Comparison of ENCODE assay signal across 14 mouse cellular contexts in the genomic region with DNA sequence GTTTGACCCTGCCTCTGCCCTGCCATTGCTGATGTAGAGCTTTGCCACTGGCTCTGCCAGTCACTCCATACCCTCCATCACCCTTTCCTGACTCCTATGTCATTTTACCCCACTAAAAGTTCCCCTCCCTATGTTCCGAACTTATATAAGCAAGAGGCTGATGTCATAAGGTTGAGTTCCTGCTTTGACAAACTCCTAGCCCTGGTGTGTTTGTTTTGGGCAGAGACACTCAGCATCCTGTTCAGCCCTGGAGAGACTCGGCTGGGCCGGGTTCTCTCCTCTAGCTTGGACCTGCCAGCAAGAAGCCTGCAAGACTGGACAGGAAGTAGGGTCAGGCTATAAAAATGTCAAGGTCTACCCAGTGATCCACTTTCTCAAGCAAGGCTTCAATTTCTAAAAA. TPM values are rescaled to one million over a fixed set of nuclear protein-coding genes. Genes with fewer than 3 reads are reported as not detected.
DNase-seq lines count a peak whose midpoint lies in the region; ATAC-seq and TF ChIP-seq lines count a peak whose summit lies in the region.
"Had no signal": no experiment of that assay in that cellular context is flagged by ENCODE, and none has a peak within 500 bp of the region (broad histone marks: within the 10 kb centered on the region; RNA-seq: fewer than 3 reads in every experiment).

No protein-coding gene starts in this region.

- no peak for TF ChIP-seq CTCF in midbrain, postnatal 0 days (IDR thresholded peaks at IDR 0.05)
- no peak for TF ChIP-seq CTCF in forebrain, postnatal 0 days (IDR thresholded peaks at IDR 0.05; ENCODE audit: low read depth)

- no peaks in the 10 kb centered on the region for H3K27me3 ChIP-seq in midbrain, embryonic 11.5 days (ENCODE audit: control insufficient read depth, insufficient read depth, low read length)
- no peaks in the 10 kb centered on the region for H3K27me3 ChIP-seq in midbrain, postnatal 0 days (ENCODE audit: insufficient read depth, low read length)
- no peaks in the 10 kb centered on the region for H3K27me3 ChIP-seq in heart, embryonic 10.5 days (ENCODE audit: insufficient read depth, poor library complexity, severe bottlenecking)
- no peaks in the 10 kb centered on the region for H3K27me3 ChIP-seq in kidney, embryonic 16.5 days (ENCODE audit: insufficient read depth, low read length)
- no peaks in the 10 kb centered on the region for H3K27me3 ChIP-seq in forebrain, postnatal 0 days (ENCODE audit: insufficient read depth, low read length)
- H3K27me3 ChIP-seq: embryonic facial prominence, embryonic 13.5 days; stomach, embryonic 15.5 days had no signal

- no peak overlapping the region for H3K4me2 ChIP-seq in midbrain, embryonic 11.5 days
- no peak overlapping the region for H3K4me2 ChIP-seq in midbrain, postnatal 0 days (ENCODE audit: low read depth, low read length, poor library complexity, severe bottlenecking)
- H3K4me2 ChIP-seq in kidney, embryonic 16.5 days (replicated peaks; ENCODE audit: low read depth, low read length), result no peak overlapping the region
- H3K4me2 ChIP-seq in forebrain, postnatal 0 days (ENCODE audit: low read depth), result no peak overlapping the region
- H3K4me2 ChIP-seq: embryonic facial prominence, embryonic 13.5 days; stomach, embryonic 15.5 days had no signal

- no peak overlapping the region for H3K9ac ChIP-seq in midbrain, embryonic 11.5 days (ENCODE audit: low read length)
- H3K9ac ChIP-seq in midbrain, postnatal 0 days (replicated peaks; ENCODE audit: low read length, poor library complexity, severe bottlenecking), result no peak overlapping the region
- no peak overlapping the region for H3K9ac ChIP-seq in kidney, embryonic 16.5 days (replicated peaks; ENCODE audit: low read length)
- no peak overlapping the region for H3K9ac ChIP-seq in forebrain, postnatal 0 days
- H3K9ac ChIP-seq: embryonic facial prominence, embryonic 13.5 days; stomach, embryonic 15.5 days had no signal

- DNase-seq in midbrain, embryonic 11.5 days (ENCODE audit: low spot score, missing footprints), result peak; percentile 67
- DNase-seq in midbrain, postnatal 0 days (ENCODE audit: low spot score), result no peak
- DNase-seq in heart, embryonic 10.5 days (ENCODE audit: low spot score), result peak; percentile 76
- peak; percentile 5 for DNase-seq in yolk sac, embryonic 10.5 days (ENCODE audit: low spot score)
- DNase-seq in ovary, adult 18-20 months (ENCODE audit: low spot score), result no peak
- no peak for DNase-seq in frontal cortex, adult 2 months (ENCODE audit: extremely low spot score in 1 of 2, low spot score in 1 of 2)
- no peak for DNase-seq in forebrain, postnatal 0 days
- DNase-seq: midbrain, embryonic 14.5 days had no signal

- no peaks in the 10 kb centered on the region for H3K4me1 ChIP-seq in midbrain, embryonic 11.5 days (ENCODE audit: control insufficient read depth, insufficient read depth, low read length)
- H3K4me1 ChIP-seq in midbrain, postnatal 0 days (ENCODE audit: insufficient read depth, low read length), result no peaks in the 10 kb centered on the region
- no peaks in the 10 kb centered on the region; the same call in 1 of the 2 replicates for H3K4me1 ChIP-seq in heart, embryonic 10.5 days
- H3K4me1 ChIP-seq in kidney, embryonic 16.5 days (ENCODE audit: insufficient read depth, low read length), result no peaks in the 10 kb centered on the region
- H3K4me1 ChIP-seq in forebrain, postnatal 0 days (ENCODE audit: insufficient read depth), result no peaks in the 10 kb centered on the region
- H3K4me1 ChIP-seq: embryonic facial prominence, embryonic 13.5 days; stomach, embryonic 15.5 days had no signal

- ATAC-seq in midbrain, embryonic 11.5 days (ENCODE audit: low FRiP score), result no peak
- no peak for ATAC-seq in midbrain, postnatal 0 days (ENCODE audit: low FRiP score)
- ATAC-seq in kidney, embryonic 16.5 days (ENCODE audit: low FRiP score, low TSS enrichment), result peak; percentile 67; the same call in 1 of the 2 replicates
- ATAC-seq in forebrain, postnatal 0 days, result no peak
- ATAC-seq: intestine, postnatal 0 days had no signal

- H3K9me3 ChIP-seq in midbrain, embryonic 11.5 days (ENCODE audit: control insufficient read depth, low read length), result no peaks in the 10 kb centered on the region
- H3K9me3 ChIP-seq in midbrain, postnatal 0 days (ENCODE audit: low read length), result no peaks in the 10 kb centered on the region
- no peaks in the 10 kb centered on the region for H3K9me3 ChIP-seq in heart, embryonic 10.5 days
- H3K9me3 ChIP-seq in kidney, embryonic 16.5 days (ENCODE audit: low read length), result no peaks in the 10 kb centered on the region
- no peaks in the 10 kb centered on the region for H3K9me3 ChIP-seq in forebrain, postnatal 0 days (ENCODE audit: low read length)
- H3K9me3 ChIP-seq: embryonic facial prominence, embryonic 13.5 days; stomach, embryonic 15.5 days had no signal

- WGBS in midbrain, embryonic 11.5 days, result 88% methylated on average over 3 of the region's 3 CpGs
- WGBS in midbrain, postnatal 0 days, result 94% methylated on average over 3 of the region's 3 CpGs
- WGBS in heart, embryonic 10.5 days, result 63% methylated on average over 3 of the region's 3 CpGs
- WGBS in kidney, embryonic 16.5 days, result 15% methylated on average over 3 of the region's 3 CpGs
- WGBS in forebrain, postnatal 0 days, result 84% methylated on average over 3 of the region's 3 CpGs

- no peaks in the 10 kb centered on the region for H3K36me3 ChIP-seq in midbrain, embryonic 11.5 days (ENCODE audit: control insufficient read depth, insufficient read depth, low read length)
- no peaks in the 10 kb centered on the region for H3K36me3 ChIP-seq in midbrain, postnatal 0 days (ENCODE audit: insufficient read depth, low read length)
- no peaks in the 10 kb centered on the region for H3K36me3 ChIP-seq in heart, embryonic 10.5 days
- H3K36me3 ChIP-seq in kidney, embryonic 16.5 days (ENCODE audit: insufficient read depth, low read length), result no peaks in the 10 kb centered on the region
- H3K36me3 ChIP-seq in forebrain, postnatal 0 days (ENCODE audit: insufficient read depth), result no peaks in the 10 kb centered on the region
- H3K36me3 ChIP-seq: embryonic facial prominence, embryonic 13.5 days; stomach, embryonic 15.5 days had no signal

- H3K4me3 ChIP-seq in midbrain, embryonic 11.5 days (ENCODE audit: low read depth, low read length), result no peak overlapping the region
- H3K4me3 ChIP-seq in midbrain, postnatal 0 days (ENCODE audit: low read depth, low read length), result no peak overlapping the region
- H3K4me3 ChIP-seq in heart, embryonic 10.5 days, result no peak overlapping the region
- no peak overlapping the region for H3K4me3 ChIP-seq in kidney, embryonic 16.5 days (ENCODE audit: low read length)
- no peak overlapping the region for H3K4me3 ChIP-seq in forebrain, postnatal 0 days (ENCODE audit: low read depth, low read length)
- H3K4me3 ChIP-seq: embryonic facial prominence, embryonic 13.5 days; stomach, embryonic 15.5 days had no signal

- H3K27ac ChIP-seq in midbrain, embryonic 11.5 days (ENCODE audit: low read depth, low read length), result no peak overlapping the region
- no peak overlapping the region for H3K27ac ChIP-seq in midbrain, postnatal 0 days (ENCODE audit: low read depth, low read length)
- H3K27ac ChIP-seq in heart, embryonic 10.5 days, result no peak overlapping the region
- no peak overlapping the region for H3K27ac ChIP-seq in kidney, embryonic 16.5 days (ENCODE audit: low read length)
- H3K27ac ChIP-seq in forebrain, postnatal 0 days (ENCODE audit: low read depth, low read length), result no peak overlapping the region
- H3K27ac ChIP-seq: embryonic facial prominence, embryonic 13.5 days; stomach, embryonic 15.5 days had no signal

RNA-seq across cellular contexts. Expression of a gene that starts 52.5 kb away (rescaled TPM):
- 14.0 and 17.3 TPM in 2 replicates for polyA plus RNA-seq in midbrain, embryonic 11.5 days (2014; fragmentation: Nextera tagmentation; extraction: Ambion mirVana)
- total RNA-seq in midbrain, postnatal 0 days (2014; rRNA removed), result not detected in 2 replicates
- 4.3 and 7.9 TPM in 2 replicates for polyA plus RNA-seq in midbrain, postnatal 0 days (2015; fragmentation: Nextera tagmentation; extraction: Ambion mirVana)
- polyA plus RNA-seq in heart, embryonic 10.5 days (2016; fragmentation: Nextera tagmentation; extraction: Ambion mirVana), result 52.5 and 54.5 TPM in 2 replicates
- polyA plus RNA-seq in kidney, embryonic 16.5 days (2015; fragmentation: Nextera tagmentation; extraction: Ambion mirVana), result 20.7 and 41.5 TPM in 2 replicates
- 24.0 TPM in 1 of 2 replicates, not detected in the other for polyA plus RNA-seq in frontal cortex, adult 2 months (2012; rRNA removed)
- not detected in 2 replicates for total RNA-seq in forebrain, postnatal 0 days (2014; rRNA removed)
- polyA plus RNA-seq in forebrain, postnatal 0 days (2015; fragmentation: Nextera tagmentation; extraction: Ambion mirVana), result 8.4 and 16.0 TPM in 2 replicates
- total RNA-seq: ES-E14; liver, adult 2 months had no signal
- polyA plus RNA-seq: liver, adult 2 months had no signal

RNA-seq across cellular contexts. Expression of a gene that starts 58.1 kb away (rescaled TPM):
- polyA plus RNA-seq in midbrain, embryonic 11.5 days (2014; fragmentation: Nextera tagmentation; extraction: Ambion mirVana), result 9.6 and 9.9 TPM in 2 replicates
- 9.7 TPM in 2 replicates for total RNA-seq in midbrain, postnatal 0 days (2014; rRNA removed)
- 7.0 and 8.5 TPM in 2 replicates for polyA plus RNA-seq in midbrain, postnatal 0 days (2015; fragmentation: Nextera tagmentation; extraction: Ambion mirVana)
- 4.9 and 5.9 TPM in 2 replicates for polyA plus RNA-seq in heart, embryonic 10.5 days (2016; fragmentation: Nextera tagmentation; extraction: Ambion mirVana)
- polyA plus RNA-seq in kidney, embryonic 16.5 days (2015; fragmentation: Nextera tagmentation; extraction: Ambion mirVana), result 6.5 and 8.1 TPM in 2 replicates
- 3.8 and 4.0 TPM in 2 replicates for polyA plus RNA-seq in frontal cortex, adult 2 months (2012; rRNA removed)
- total RNA-seq in forebrain, postnatal 0 days (2014; rRNA removed), result 8.5 and 13.6 TPM in 2 replicates
- polyA plus RNA-seq in forebrain, postnatal 0 days (2015; fragmentation: Nextera tagmentation; extraction: Ambion mirVana), result 5.1 and 8.1 TPM in 2 replicates

RNA-seq across cellular contexts. Expression of a gene that starts 58.3 kb away (rescaled TPM):
- 23.4 and 32.1 TPM in 2 replicates for polyA plus RNA-seq in midbrain, embryonic 11.5 days (2014; fragmentation: Nextera tagmentation; extraction: Ambion mirVana)
- 3.3 TPM in 1 of 2 replicates, not detected in the other for total RNA-seq in midbrain, postnatal 0 days (2014; rRNA removed)
- polyA plus RNA-seq in midbrain, postnatal 0 days (2015; fragmentation: Nextera tagmentation; extraction: Ambion mirVana), result 12.6 and 13.0 TPM in 2 replicates
- polyA plus RNA-seq in heart, embryonic 10.5 days (2016; fragmentation: Nextera tagmentation; extraction: Ambion mirVana), result 29.2 and 39.2 TPM in 2 replicates
- 29.4 and 32.5 TPM in 2 replicates for polyA plus RNA-seq in kidney, embryonic 16.5 days (2015; fragmentation: Nextera tagmentation; extraction: Ambion mirVana)
- polyA plus RNA-seq in frontal cortex, adult 2 months (2012; rRNA removed), result 31.6 and 32.8 TPM in 2 replicates
- total RNA-seq in forebrain, postnatal 0 days (2014; rRNA removed), result 4.0 and 12.3 TPM in 2 replicates
- polyA plus RNA-seq in forebrain, postnatal 0 days (2015; fragmentation: Nextera tagmentation; extraction: Ambion mirVana), result 17.6 and 19.3 TPM in 2 replicates
- total RNA-seq: liver, adult 2 months had no signal

RNA-seq across cellular contexts. Expression of a gene that starts 58.3 kb away (rescaled TPM):
- 14.1 and 18.5 TPM in 2 replicates for polyA plus RNA-seq in midbrain, embryonic 11.5 days (2014; fragmentation: Nextera tagmentation; extraction: Ambion mirVana)
- total RNA-seq in midbrain, postnatal 0 days (2014; rRNA removed), result 6.9 and 13.6 TPM in 2 replicates
- 6.4 and 6.7 TPM in 2 replicates for polyA plus RNA-seq in midbrain, postnatal 0 days (2015; fragmentation: Nextera tagmentation; extraction: Ambion mirVana)
- polyA plus RNA-seq in heart, embryonic 10.5 days (2016; fragmentation: Nextera tagmentation; extraction: Ambion mirVana), result 17.0 and 17.8 TPM in 2 replicates
- 17.1 and 18.2 TPM in 2 replicates for polyA plus RNA-seq in kidney, embryonic 16.5 days (2015; fragmentation: Nextera tagmentation; extraction: Ambion mirVana)
- polyA plus RNA-seq in frontal cortex, adult 2 months (2012; rRNA removed), result 12.3 and 12.9 TPM in 2 replicates
- total RNA-seq in forebrain, postnatal 0 days (2014; rRNA removed), result 11.9 and 14.3 TPM in 2 replicates
- polyA plus RNA-seq in forebrain, postnatal 0 days (2015; fragmentation: Nextera tagmentation; extraction: Ambion mirVana), result 6.4 and 10.3 TPM in 2 replicates

Comparison
In these comparisons a context has a peak if more than half of its experiments do, and no peak if none do; other contexts are left out.
1. DNase-seq: peak in midbrain, embryonic 11.5 days (single experiment), heart, embryonic 10.5 days (single experiment) and yolk sac, embryonic 10.5 days (single experiment); none in midbrain, postnatal 0 days (single experiment), ovary, adult 18-20 months (single experiment), frontal cortex, adult 2 months (0 of 2) and forebrain, postnatal 0 days (single experiment).